ENCODE assay signal across 8 mouse cellular contexts in the genomic region with DNA sequence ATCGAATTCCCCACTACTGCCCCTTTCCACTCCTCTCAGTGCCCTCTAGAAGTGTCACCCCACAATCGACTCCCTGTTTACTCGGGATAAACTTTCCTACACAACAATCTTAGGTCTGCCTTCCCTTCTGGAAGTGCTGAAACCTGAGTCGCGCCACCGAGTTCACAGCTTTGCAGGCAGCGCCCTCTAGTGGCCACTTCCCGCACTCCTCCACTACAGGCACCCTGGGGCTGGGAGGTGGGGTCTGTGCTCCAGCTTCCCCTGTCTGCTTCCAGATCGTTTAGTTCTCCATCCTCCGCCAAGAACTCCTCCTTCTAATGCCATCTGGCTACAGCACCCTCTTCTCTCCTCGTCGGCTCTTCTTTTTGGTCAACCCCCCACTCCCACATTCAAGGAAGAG. TPM values are rescaled to one million over a fixed set of nuclear protein-coding genes. Genes with fewer than 3 reads are reported as not detected.
DNase-seq lines count a peak whose midpoint lies in the region; ATAC-seq and TF ChIP-seq lines count a peak whose summit lies in the region.

No protein-coding gene starts in this region.

- peak overlapping the region; percentile 46; the same call in 1 of the 2 replicates for H3K27ac ChIP-seq in gastrocnemius, adult 2 months
- H3K27ac ChIP-seq in hindbrain, postnatal 0 days: no peak overlapping the region
- H3K27ac ChIP-seq in left cerebral cortex, adult 2 months: no peak overlapping the region

- peak overlapping the region; percentile 40 for H3K4me2 ChIP-seq in hindbrain, postnatal 0 days (ENCODE audit: low read depth, low read length)

- 24% methylated on average over 12 of the region's 12 CpGs for WGBS in hindbrain, postnatal 0 days

- DNase-seq in T-cell, adult 2 months (ENCODE audit: low spot score): peak; percentile 33
- peak; percentile 64 to 66 for DNase-seq in cerebellum, postnatal 36 days
- peak; percentile 82 for DNase-seq in gastrocnemius, adult 2 months
- peak; percentile 81 for DNase-seq in hindbrain, postnatal 0 days (ENCODE audit: low spot score)
- DNase-seq in left cerebral cortex, adult 2 months (ENCODE audit: extremely low spot score in 1 of 2, low spot score in 2 of 2): peak; percentile 58 to 69
- DNase-seq in right cerebral cortex, adult 2 months (ENCODE audit: low spot score in 2 of 2): peak; percentile 71 to 76
- peak; percentile 72 for DNase-seq in urinary bladder, postnatal 25 days (ENCODE audit: low spot score)

- H3K4me1 ChIP-seq in hindbrain, postnatal 0 days (ENCODE audit: insufficient read depth, low read length): no peaks in the 10 kb centered on the region
- H3K4me1 ChIP-seq in megakaryocyte, embryonic 14.5 days: peaks cover 8% of the 10 kb centered on the region

- peak; percentile 79 for ATAC-seq in hindbrain, postnatal 0 days

- intact Hi-C loops in gastrocnemius, adult 2 months (cut with DNase I): loop anchor here (10.0 kb wide), 1 partner anchor 504 kb away; no protein-coding TSS in a partner anchor
- intact Hi-C loops in left cerebral cortex, adult 2 months (cut with DNase I): loop anchor here (2.0 to 10.0 kb wide), 2 partner anchors 236 to 514 kb away; no protein-coding TSS in a partner anchor

- no peaks in the 10 kb centered on the region for H3K36me3 ChIP-seq in hindbrain, postnatal 0 days (ENCODE audit: insufficient read depth, low read length)
- no peaks in the 10 kb centered on the region for H3K36me3 ChIP-seq in megakaryocyte, embryonic 14.5 days (replicated peaks; ENCODE audit: low read length)

- peak overlapping the region; percentile 59 for H3K4me3 ChIP-seq in gastrocnemius, adult 2 months
- no peak overlapping the region for H3K4me3 ChIP-seq in hindbrain, postnatal 0 days (ENCODE audit: low read length)
- no peak overlapping the region for H3K4me3 ChIP-seq in left cerebral cortex, adult 2 months
- H3K4me3 ChIP-seq in megakaryocyte, embryonic 14.5 days (replicated peaks): peak overlapping the region; percentile 83

- peak; percentile 90 for TF ChIP-seq CTCF in gastrocnemius, adult 2 months (IDR thresholded peaks at IDR 0.05)
- TF ChIP-seq CTCF in hindbrain, postnatal 0 days (IDR thresholded peaks at IDR 0.05; ENCODE audit: low read depth): peak; percentile 89
- peak; percentile 83 for TF ChIP-seq CTCF in left cerebral cortex, adult 2 months (IDR thresholded peaks at IDR 0.05)

- H3K9ac ChIP-seq in hindbrain, postnatal 0 days (replicated peaks; ENCODE audit: low read length): no peak overlapping the region

- H3K27me3 ChIP-seq in hindbrain, postnatal 0 days (ENCODE audit: insufficient read depth, low read length): no peaks in the 10 kb centered on the region
- peaks cover 47% of the 10 kb centered on the region for H3K27me3 ChIP-seq in megakaryocyte, embryonic 14.5 days (replicated peaks)

- no peaks in the 10 kb centered on the region for H3K9me3 ChIP-seq in hindbrain, postnatal 0 days (ENCODE audit: low read length)
- H3K9me3 ChIP-seq in megakaryocyte, embryonic 14.5 days: no peaks in the 10 kb centered on the region

RNA-seq across cellular contexts. Expression of a gene that starts 40.6 kb away (rescaled TPM):
- under 1 TPM; 0.10 to 0.36 TPM for total RNA-seq in gastrocnemius, adult 2 months (2021)
- total RNA-seq in hindbrain, postnatal 0 days (2014; rRNA removed): 3.7 TPM in 2 replicates
- polyA plus RNA-seq in hindbrain, postnatal 0 days (2015; fragmentation: Nextera tagmentation; extraction: Ambion mirVana): 0.69 and 0.81 TPM in 2 replicates
- 1 to 10 TPM in 1 of 2 experiments, under 1 TPM in 1; 0.79 to 1.2 TPM for total RNA-seq in left cerebral cortex, adult 2 months (2021)
- polyA plus RNA-seq in megakaryocyte, embryonic 14.5 days (2012; ENCODE audit: insufficient read depth, low replicate concordance): not detected in 2 replicates

Comparison
In these comparisons a context has a peak if more than half of its experiments do, and no peak if none do; other contexts are left out.
1. H3K4me3 ChIP-seq: peak in gastrocnemius, adult 2 months (single experiment) and megakaryocyte, embryonic 14.5 days (single experiment); none in hindbrain, postnatal 0 days (single experiment) and left cerebral cortex, adult 2 months (single experiment).
2. Peak in every context shown above with its lines, with median percentiles within 50 percentile points of each other: DNase-seq and CTCF ChIP-seq.